Mouse (Mus musculus) stomach, embryonic 15.5 days (tissue): ENCODE data around the gene Lrpprc. TPM values are rescaled to one million over a fixed set of nuclear protein-coding genes. Genes with fewer than 3 reads are reported as not detected.

Experiments used
- ATAC-seq: fragments of 200-750 bp; cut with Nextera tagmentation; 2 replicates; pipeline ENCODE4 v1.8.0; 2017; ENCODE audit warnings: low read depth, moderate number of reproducible peaks, moderate TSS enrichment; ENCODE audit not compliant: insufficient read depth, low FRiP score
- H3K27ac ChIP-seq: fragments of 300-500 bp; sonication (generic); 2 replicates; pipeline ENCODE4 v1.5.1; 2015; ENCODE audit warnings: mild to moderate bottlenecking, inconsistent platforms
- H3K27me3 ChIP-seq: fragments of 300-500 bp; sonication (generic); replicated peaks from 2 replicates; pipeline ENCODE4 v1.6.1; 2015; ENCODE audit warnings: inconsistent platforms
- H3K36me3 ChIP-seq: fragments of 300-500 bp; sonication (generic); 2 replicates; pipeline ENCODE4 v1.6.1; 2015; ENCODE audit warnings: inconsistent platforms
- H3K4me1 ChIP-seq: fragments of 300-500 bp; sonication (generic); 2 replicates; pipeline ENCODE4 v1.6.1; 2015; ENCODE audit warnings: inconsistent platforms
- H3K4me2 ChIP-seq: fragments of 300-500 bp; sonication (generic); 2 replicates; pipeline ENCODE4 v1.6.1; 2015; ENCODE audit warnings: mild to moderate bottlenecking, inconsistent platforms
- H3K4me3 ChIP-seq: fragments of 300-500 bp; sonication (generic); replicated peaks from 2 replicates; pipeline ENCODE4 v1.5.1; 2015; ENCODE audit warnings: inconsistent platforms
- H3K9ac ChIP-seq: fragments of 300-500 bp; sonication (generic); 2 replicates; pipeline ENCODE4 v1.6.1; 2015; ENCODE audit warnings: inconsistent platforms
- H3K9me3 ChIP-seq: fragments of 300-500 bp; sonication (generic); 2 replicates; pipeline ENCODE4 v1.6.1; 2016; ENCODE audit warnings: inconsistent platforms
- WGBS: fragments of 180-500 bp; shearing (Covaris S2); methylation state at CpG from one replicate; pipeline ENCODE4 v1.1.7; 2015; 5-methylcytosine and 5-hydroxymethylcytosine counted together
- polyA plus RNA-seq: library from polyadenylated mRNA; unstranded; fragments of >200 nt; fragmentation: Nextera tagmentation; extraction: Ambion mirVana; gene quantifications from 2 replicates; pipeline ENCODE4 v1.2.1, GENCODE M21; 2015

Lrpprc gene
- polyA plus RNA-seq, 1 experiment from 2014 or later: 44.2 TPM

DNA sequence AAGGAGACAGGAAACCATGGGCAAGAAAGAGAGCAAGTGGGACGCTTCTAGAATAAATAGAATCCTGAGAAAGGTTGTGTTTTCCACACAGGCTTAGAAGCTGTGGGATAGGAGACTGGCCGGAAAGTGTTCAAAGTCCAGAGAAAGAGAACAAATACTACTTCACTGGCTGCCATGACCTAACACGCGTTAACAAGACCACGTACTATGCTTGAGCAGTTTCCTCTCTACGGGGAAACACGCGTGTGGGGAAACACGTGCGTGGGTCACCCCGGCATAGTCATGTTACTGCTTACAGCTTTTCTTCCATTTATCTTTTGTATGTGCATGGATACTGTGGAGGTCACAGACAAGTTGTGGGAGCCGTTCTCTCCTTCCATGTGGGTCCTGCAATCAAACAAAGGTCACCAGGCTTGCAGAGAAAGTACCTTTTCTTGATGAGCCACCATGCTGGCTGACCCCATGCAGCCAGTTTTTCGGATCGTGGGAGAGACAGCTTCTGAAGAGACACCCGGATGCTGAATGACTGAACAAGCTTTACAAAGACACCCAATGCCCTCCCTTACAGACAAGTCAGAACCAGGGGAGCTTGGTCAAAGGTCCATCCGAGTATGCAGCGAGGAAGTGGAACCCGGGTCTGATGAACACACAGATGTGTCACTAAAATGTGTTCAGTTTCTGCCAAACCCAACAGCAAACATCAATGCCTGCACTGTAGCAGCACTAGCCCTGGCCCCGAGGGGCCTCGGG is 2.0 kb downstream of the Lrpprc start:
- Histone ChIP-seq H3K9me3 (no peaks in the 10 kb centered on the region), H3K4me2 (peak overlapping the region; percentile 78; the same call in 1 of the 2 replicates), H3K4me3 (no peak overlapping the region), H3K4me1 (peaks cover 15% of the 10 kb centered on the region), H3K27me3 (no peaks in the 10 kb centered on the region), H3K9ac (no peak overlapping the region), H3K36me3 (no peaks in the 10 kb centered on the region), H3K27ac (no peak overlapping the region)
- 91% methylated on average over 20 of the region's 20 CpGs for WGBS
- ATAC-seq: no peak

DNA sequence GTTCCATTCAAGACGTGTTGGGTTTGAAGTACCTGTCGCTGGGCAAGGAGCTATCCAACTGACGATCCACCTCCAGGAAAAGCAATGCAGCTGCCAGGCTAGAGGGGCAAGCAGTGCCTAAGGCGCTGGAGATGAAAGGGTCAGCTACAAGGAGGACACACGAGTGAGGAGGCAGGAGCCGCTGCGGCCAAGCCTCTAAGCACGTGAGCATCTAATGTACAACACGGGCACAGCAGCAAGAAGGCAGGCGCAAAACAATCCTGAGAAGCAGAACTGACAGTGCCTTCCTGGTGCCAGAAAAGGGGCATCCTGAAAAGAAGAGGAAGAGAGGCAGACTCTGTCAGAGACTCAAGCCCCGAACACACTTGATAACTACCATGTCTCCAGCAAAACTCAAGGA is 3.1 kb downstream of the Lrpprc start:
- WGBS: 86% methylated on average over 11 of the region's 11 CpGs
- H3K4me1 ChIP-seq: peaks cover 15% of the 10 kb centered on the region
- no peak overlapping the region for H3K9ac ChIP-seq
- H3K27me3 ChIP-seq: no peaks in the 10 kb centered on the region
- H3K4me3 ChIP-seq: no peak overlapping the region
- H3K4me2 ChIP-seq: no peak overlapping the region
- H3K9me3 ChIP-seq: no peaks in the 10 kb centered on the region
- ATAC-seq: no peak
- H3K27ac ChIP-seq: no peak overlapping the region
- H3K36me3 ChIP-seq: no peaks in the 10 kb centered on the region

DNA sequence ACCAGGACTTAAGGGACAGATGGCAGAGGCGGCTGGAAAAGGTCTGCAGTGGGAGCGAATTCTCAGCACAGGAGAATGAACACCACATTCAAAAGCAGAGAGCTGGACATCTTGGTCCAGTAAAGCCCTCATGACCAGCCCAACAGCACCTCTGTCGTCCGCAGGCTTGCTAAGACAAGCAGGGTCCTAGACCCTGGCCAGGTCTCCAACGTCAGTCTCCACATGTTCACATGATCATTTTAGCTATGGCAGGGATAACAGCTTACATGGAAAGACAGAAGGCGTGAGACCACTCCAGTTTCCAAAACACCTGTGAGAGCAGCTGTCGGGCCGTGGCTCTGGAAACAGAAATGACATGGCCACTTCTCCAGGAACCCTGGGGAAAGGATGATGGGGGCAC is 3.7 kb downstream of the Lrpprc start:
- no peaks in the 10 kb centered on the region for H3K9me3 ChIP-seq
- H3K4me3 ChIP-seq: no peak overlapping the region
- H3K36me3 ChIP-seq: no peaks in the 10 kb centered on the region
- H3K4me1 ChIP-seq: peaks cover 13% of the 10 kb centered on the region
- H3K27ac ChIP-seq: no peak overlapping the region
- H3K27me3 ChIP-seq: no peaks in the 10 kb centered on the region
- no peak overlapping the region for H3K4me2 ChIP-seq
- no peak for ATAC-seq
- H3K9ac ChIP-seq: no peak overlapping the region
- 93% methylated on average over 8 of the region's 8 CpGs for WGBS

DNA sequence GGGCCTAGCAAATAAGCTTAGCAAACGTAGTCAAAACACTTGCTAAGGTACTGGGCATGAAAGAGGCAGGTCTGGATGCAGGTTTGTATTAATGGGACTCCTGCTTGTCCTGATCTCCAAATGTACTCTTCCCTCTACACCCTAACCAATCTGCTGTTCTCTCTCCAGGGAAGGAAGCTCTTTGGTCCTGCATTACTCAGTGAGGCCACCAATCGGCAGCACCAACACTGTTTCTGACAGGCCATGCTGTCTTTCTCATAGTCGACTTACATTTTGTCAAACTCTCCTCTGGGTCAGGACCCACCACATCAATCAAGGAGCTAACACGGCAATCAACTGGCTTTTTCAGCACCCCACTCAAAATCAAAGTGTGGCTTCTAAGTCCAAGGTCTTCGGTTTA is 5.4 kb downstream of the Lrpprc start:
- Histone ChIP-seq H3K27ac (no peak overlapping the region), H3K9ac (no peak overlapping the region), H3K9me3 (no peaks in the 10 kb centered on the region), H3K4me1 (peaks cover 11% of the 10 kb centered on the region), H3K36me3 (no peaks in the 10 kb centered on the region), H3K4me2 (no peak overlapping the region), H3K4me3 (no peak overlapping the region), H3K27me3 (no peaks in the 10 kb centered on the region)
- WGBS: 64% methylated on average over 5 of the region's 5 CpGs
- no peak for ATAC-seq

DNA sequence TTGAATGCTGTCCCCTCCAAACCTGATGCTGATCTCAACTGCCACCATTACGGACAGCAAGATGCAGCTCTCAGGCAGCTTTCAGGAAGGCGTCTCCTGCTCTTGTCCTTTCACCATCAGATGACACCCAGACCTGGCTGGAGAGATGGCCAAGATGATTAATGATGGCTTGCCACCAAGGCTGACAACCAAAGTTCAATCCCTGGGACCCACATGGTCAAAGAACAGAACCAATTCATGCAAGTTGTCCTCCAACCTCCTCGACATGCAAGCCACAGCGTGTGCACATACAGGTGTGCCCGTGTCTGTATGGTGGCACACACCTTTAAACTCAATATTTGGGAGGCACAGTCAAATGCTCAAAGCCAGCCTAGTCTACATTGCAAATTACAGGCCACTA is 7.1 kb downstream of the Lrpprc start:
- no peaks in the 10 kb centered on the region for H3K9me3 ChIP-seq
- no peaks in the 10 kb centered on the region for H3K27me3 ChIP-seq
- no peak overlapping the region for H3K27ac ChIP-seq
- H3K4me3 ChIP-seq: no peak overlapping the region
- 87% methylated on average over 5 of the region's 5 CpGs for WGBS
- H3K36me3 ChIP-seq: no peaks in the 10 kb centered on the region
- no peak overlapping the region for H3K9ac ChIP-seq
- no peak for ATAC-seq
- no peaks in the 10 kb centered on the region for H3K4me1 ChIP-seq
- no peak overlapping the region for H3K4me2 ChIP-seq

DNA sequence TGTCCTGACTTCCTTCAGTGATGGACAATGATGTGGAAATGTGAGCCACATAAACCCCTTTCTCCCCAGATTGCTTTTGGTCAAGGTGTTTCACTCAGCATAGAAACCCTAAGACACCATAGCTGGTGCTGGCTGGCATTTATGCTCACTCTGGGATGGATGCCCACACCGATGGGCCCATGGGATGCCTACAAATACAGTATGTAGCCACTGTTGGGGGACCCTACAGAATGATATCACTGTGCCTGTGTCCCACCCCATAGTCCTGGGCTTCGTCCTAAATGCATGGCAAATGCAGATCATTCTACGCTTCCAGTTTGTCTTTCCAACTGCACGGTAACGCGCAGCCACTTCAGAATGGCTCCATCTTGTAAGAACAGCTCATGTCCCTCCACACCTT is 10.3 kb downstream of the Lrpprc start:
- Histone ChIP-seq H3K27me3 (no peaks in the 10 kb centered on the region), H3K4me3 (no peak overlapping the region), H3K9me3 (no peaks in the 10 kb centered on the region), H3K9ac (no peak overlapping the region), H3K36me3 (no peaks in the 10 kb centered on the region), H3K4me2 (no peak overlapping the region), H3K27ac (no peak overlapping the region), H3K4me1 (no peaks in the 10 kb centered on the region)
- ATAC-seq: no peak
- WGBS: 97% methylated on average over 6 of the region's 6 CpGs

DNA sequence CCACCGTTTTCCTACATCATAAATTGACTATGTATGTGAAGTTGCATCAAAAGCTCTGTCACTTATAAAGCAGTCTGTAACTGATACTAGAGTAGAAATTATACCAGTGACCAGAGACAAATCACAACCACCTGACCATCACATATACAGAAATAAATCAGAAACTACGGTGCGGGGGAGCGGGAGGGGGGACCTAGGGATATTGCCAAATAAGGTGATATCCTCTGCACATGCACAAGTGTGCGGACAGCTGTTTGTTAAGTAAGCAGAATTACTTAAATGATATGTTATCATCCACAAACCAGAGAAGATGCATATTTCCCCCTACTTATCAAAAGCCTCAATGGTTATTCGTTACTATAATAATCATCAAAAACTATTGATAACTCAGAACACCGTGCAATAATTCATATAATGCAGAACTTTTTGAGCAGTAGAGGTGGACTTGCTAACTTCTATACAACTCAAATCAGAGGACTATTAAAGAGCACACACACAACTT is 12.1 kb downstream of the Lrpprc start:
- H3K4me1 ChIP-seq: no peaks in the 10 kb centered on the region
- no peak overlapping the region for H3K27ac ChIP-seq
- H3K9ac ChIP-seq: no peak overlapping the region
- H3K4me3 ChIP-seq: no peak overlapping the region
- H3K36me3 ChIP-seq: no peaks in the 10 kb centered on the region; the same call in 1 of the 2 replicates
- ATAC-seq: no peak
- H3K27me3 ChIP-seq: no peaks in the 10 kb centered on the region
- no peak overlapping the region for H3K4me2 ChIP-seq
- no peaks in the 10 kb centered on the region for H3K9me3 ChIP-seq
- WGBS: 75% methylated on average over 7 of the region's 7 CpGs

DNA sequence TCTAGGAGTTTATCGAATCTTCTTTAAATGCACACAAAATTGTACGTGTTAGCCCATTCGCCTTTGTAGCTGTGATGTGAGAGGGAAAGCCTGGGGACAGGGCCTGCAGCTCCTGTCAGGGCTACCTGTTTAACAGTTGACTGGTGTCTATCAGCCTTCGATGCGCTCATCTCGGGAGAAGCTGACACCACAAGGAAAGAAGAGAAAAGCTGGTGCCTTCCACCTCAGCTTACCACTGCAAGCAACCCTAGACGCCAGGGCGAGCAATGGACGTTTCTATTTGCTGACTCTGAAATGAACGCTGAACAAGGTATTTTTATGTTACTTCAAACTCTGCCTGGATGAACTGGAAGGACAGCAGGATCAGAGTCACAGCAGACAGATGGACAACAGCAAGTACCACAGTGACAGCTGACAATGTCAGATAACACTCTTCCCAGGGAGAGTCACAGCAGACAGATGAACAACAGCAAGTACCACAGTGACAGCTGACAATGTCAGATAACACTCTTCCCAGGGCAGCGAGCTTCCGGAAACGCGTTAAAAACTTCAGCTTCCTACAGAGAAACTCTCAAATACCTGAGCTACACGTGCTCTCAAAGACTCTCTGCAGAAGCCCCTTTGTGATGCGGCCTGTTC is 14.1 kb downstream of the Lrpprc start:
- H3K27me3 ChIP-seq: no peaks in the 10 kb centered on the region
- H3K4me1 ChIP-seq: no peaks in the 10 kb centered on the region
- H3K36me3 ChIP-seq: peaks cover 3% of the 10 kb centered on the region; the same call in 1 of the 2 replicates
- 82% methylated on average over 16 of the region's 16 CpGs for WGBS
- peak; percentile 95 for ATAC-seq
- H3K9ac ChIP-seq: no peak overlapping the region
- H3K27ac ChIP-seq: peak overlapping the region; percentile 44; the same call in 1 of the 2 replicates
- no peaks in the 10 kb centered on the region for H3K9me3 ChIP-seq
- no peak overlapping the region for H3K4me2 ChIP-seq
- no peak overlapping the region for H3K4me3 ChIP-seq

DNA sequence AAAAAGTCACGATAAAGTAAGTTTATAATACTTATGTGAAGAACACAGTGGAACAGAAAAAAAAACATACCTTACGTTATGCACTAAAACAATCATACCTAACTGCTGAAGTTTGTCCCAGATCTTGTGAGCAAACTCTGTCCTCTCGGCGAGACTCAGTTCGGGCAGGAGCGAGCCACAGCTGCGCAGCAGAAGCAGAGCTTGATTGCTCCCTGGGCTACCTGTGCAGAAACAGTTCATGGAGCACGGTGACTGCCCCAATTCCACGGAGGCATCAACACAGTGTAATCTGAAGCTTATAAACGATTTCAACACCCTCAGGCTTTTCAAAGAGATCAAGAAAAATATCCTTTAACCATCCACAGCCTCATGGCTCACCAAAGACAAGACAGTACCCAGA is 15.3 kb downstream of the Lrpprc start:
- no peaks in the 10 kb centered on the region for H3K27me3 ChIP-seq
- peaks cover 3% of the 10 kb centered on the region; the same call in 1 of the 2 replicates for H3K36me3 ChIP-seq

DNA sequence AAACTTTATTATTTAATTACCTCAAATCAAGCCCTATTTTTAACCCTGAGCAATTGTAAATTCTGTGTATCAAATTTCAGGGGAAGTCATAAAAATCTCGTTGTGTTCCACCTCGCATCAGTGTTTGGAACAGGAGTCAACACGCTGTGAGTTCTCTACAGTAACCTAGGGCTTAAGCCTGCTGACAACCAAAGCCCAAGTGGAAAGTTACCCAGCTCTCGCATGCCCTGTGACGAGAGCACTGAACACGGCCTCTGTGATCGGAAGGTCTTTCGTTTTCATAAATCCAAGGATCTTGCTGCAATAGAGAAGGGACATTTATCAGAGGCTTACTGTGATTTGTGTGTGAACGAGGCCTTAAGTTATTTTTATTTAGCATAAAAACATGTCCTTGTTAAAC is 18.7 kb downstream of the Lrpprc start:
- no peak for ATAC-seq
- Histone ChIP-seq H3K9me3 (no peaks in the 10 kb centered on the region), H3K4me2 (no peak overlapping the region), H3K4me3 (no peak overlapping the region), H3K36me3 (peaks cover 6% of the 10 kb centered on the region; the same call in 1 of the 2 replicates), H3K4me1 (no peaks in the 10 kb centered on the region), H3K27me3 (no peaks in the 10 kb centered on the region), H3K27ac (no peak overlapping the region), H3K9ac (no peak overlapping the region)
- WGBS: 92% methylated on average over 9 of the region's 9 CpGs

More for the DNA sequence above, 15.3 kb downstream of the Lrpprc start:
- no peak for ATAC-seq
- Histone ChIP-seq H3K9ac (no peak overlapping the region), H3K27ac (no peak overlapping the region), H3K9me3 (no peaks in the 10 kb centered on the region), H3K4me3 (no peak overlapping the region), H3K4me1 (no peaks in the 10 kb centered on the region), H3K4me2 (no peak overlapping the region)
- 88% methylated on average over 10 of the region's 10 CpGs for WGBS

DNA sequence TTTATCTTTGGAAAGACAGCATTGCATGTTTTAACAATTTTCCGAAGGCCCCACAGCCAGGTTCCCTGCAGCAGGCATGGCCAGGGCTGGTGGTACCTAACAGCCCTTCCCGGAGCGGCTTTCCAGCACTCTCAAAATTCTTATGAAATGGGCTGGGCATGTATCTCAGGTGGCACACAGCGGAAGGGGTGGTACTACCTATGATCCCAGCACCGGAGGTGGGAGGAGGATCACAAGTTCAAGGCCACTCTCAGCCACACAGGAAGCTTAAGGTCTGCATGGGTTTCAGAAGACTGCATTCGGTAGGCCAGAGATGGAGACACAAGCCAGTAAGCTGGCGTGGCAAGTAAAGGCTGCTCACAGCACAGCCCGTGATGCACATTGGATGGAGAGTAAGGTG is 31.6 kb downstream of the Lrpprc start:
- H3K9ac ChIP-seq: no peak overlapping the region
- no peak overlapping the region for H3K4me3 ChIP-seq
- H3K27ac ChIP-seq: no peak overlapping the region
- peaks cover 13% of the 10 kb centered on the region; the same call in 1 of the 2 replicates for H3K36me3 ChIP-seq
- no peaks in the 10 kb centered on the region for H3K4me1 ChIP-seq
- no peaks in the 10 kb centered on the region for H3K27me3 ChIP-seq
- no peaks in the 10 kb centered on the region for H3K9me3 ChIP-seq
- no peak for ATAC-seq
- WGBS: 85% methylated on average over 8 of the region's 8 CpGs
- H3K4me2 ChIP-seq: no peak overlapping the region

DNA sequence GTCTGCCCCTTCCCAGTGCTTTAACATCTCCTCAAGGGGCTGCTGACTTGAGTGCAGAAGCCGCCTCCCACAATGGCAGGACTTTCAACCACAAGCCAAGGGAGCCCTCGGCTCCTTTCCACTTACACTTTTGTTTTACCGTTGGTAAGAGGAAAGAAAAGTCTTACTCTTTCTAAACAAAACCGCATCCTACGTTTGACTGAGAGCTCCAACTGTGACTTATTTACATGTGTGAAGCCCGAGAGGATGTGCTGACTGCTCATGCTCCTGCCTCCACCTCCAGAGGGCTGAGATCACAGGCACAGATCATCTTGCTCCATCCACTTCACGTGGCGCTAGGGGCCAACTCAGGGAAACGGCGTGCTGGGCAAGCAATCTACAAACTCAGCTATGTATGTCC is 32.2 kb downstream of the Lrpprc start:
- no peak overlapping the region for H3K4me2 ChIP-seq
- H3K36me3 ChIP-seq: peaks cover 10% of the 10 kb centered on the region; the same call in 1 of the 2 replicates
- ATAC-seq: no peak
- no peak overlapping the region for H3K9ac ChIP-seq
- WGBS: 46% methylated on average over 10 of the region's 10 CpGs
- no peaks in the 10 kb centered on the region for H3K4me1 ChIP-seq
- H3K9me3 ChIP-seq: no peaks in the 10 kb centered on the region
- H3K27me3 ChIP-seq: no peaks in the 10 kb centered on the region
- H3K4me3 ChIP-seq: no peak overlapping the region
- H3K27ac ChIP-seq: no peak overlapping the region
